Mouse (Mus musculus): ENCODE results near the gene Trim30d. TPM values are rescaled to one million over a fixed set of nuclear protein-coding genes. Genes with fewer than 3 reads are reported as not detected.
"Not testable (repeated sequence)": the region's sequence is repeated elsewhere in the genome, so short reads cannot be mapped to it uniquely, and the experiment has no call there.

The Trim30d gene
- polyA plus RNA-seq (2012; fragmentation: generic; extraction: Trizol): not detected
- long read RNA-seq, experiment 1: 0 reads
- long read RNA-seq, experiment 2: 0 reads

- not testable (repeated sequence) for H3K79me2 ChIP-seq (ENCODE audit: control insufficient read depth, insufficient read depth); H3ac ChIP-seq (ENCODE audit: control insufficient read depth, insufficient read length, low read depth); H3K79me3 ChIP-seq (ENCODE audit: low read depth); H3K27me3 ChIP-seq (ENCODE audit: control insufficient read depth, insufficient read depth, insufficient read length); H3K36me3 ChIP-seq (ENCODE audit: control insufficient read depth, insufficient read depth); H3K4me3 ChIP-seq (ENCODE audit: insufficient read depth, poor library complexity, severe bottlenecking)
These were observed at the start of gene Trim30d for GRCm38 (mm10) chr7:104507421-104508065. Gene Trim30d, minus strand, starts transcription at chr7:104507849.

DNA sequence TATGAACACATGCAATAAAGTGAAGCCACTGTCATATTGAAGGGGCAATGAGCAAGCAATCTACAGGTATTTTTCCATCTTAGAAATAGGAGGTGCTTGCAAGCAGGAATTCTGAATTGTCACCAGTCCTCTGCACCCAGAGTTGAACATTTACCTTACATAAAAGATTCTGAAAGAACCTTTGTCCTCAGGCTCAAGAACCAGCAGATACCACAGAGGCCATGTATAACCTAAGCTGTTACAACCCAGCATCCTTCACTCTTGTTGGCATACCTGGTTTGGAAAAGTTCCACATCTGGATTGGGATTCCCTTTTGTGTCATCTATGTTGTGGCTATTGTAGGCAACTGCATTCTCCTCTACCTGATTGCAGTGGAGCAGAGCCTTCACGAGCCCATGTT, 45.1 kb upstream of the Trim30d start:
- TF ChIP-seq FOSL1 (IDR thresholded peaks at IDR 0.05; ENCODE audit: insufficient read depth, low read length, poor library complexity, severe bottlenecking): no peak
- no peak for TF ChIP-seq MAX (IDR thresholded peaks at IDR 0.05)
- TF ChIP-seq USF1 (IDR thresholded peaks at IDR 0.05; ENCODE audit: low read depth): no peak
- TF ChIP-seq MYOG (IDR thresholded peaks at IDR 0.05; ENCODE audit: control insufficient read depth, extremely low read depth, insufficient read length): no peak
- no peak for TF ChIP-seq CEBPB (IDR thresholded peaks at IDR 0.05; ENCODE audit: low read depth)
- TF ChIP-seq MYOD1 (IDR thresholded peaks at IDR 0.05; ENCODE audit: control insufficient read depth, insufficient read length, low read depth): no peak
- TF ChIP-seq CTCF (IDR thresholded peaks at IDR 0.05; ENCODE audit: control insufficient read depth, insufficient read depth, insufficient read length): no peak
- Histone ChIP-seq H3ac (ENCODE audit: control insufficient read depth, insufficient read length, low read depth) (no peak overlapping the region), H3K79me3 (ENCODE audit: low read depth) (no peaks in the 10 kb centered on the region), H3K36me3 (ENCODE audit: control insufficient read depth, insufficient read depth) (no peaks in the 10 kb centered on the region), H3K79me2 (ENCODE audit: control insufficient read depth, insufficient read depth) (no peaks in the 10 kb centered on the region), H3K4me3 (ENCODE audit: insufficient read depth, poor library complexity, severe bottlenecking) (no peak overlapping the region), H3K27me3 (ENCODE audit: control insufficient read depth, insufficient read depth, insufficient read length) (no peaks in the 10 kb centered on the region)

DNA sequence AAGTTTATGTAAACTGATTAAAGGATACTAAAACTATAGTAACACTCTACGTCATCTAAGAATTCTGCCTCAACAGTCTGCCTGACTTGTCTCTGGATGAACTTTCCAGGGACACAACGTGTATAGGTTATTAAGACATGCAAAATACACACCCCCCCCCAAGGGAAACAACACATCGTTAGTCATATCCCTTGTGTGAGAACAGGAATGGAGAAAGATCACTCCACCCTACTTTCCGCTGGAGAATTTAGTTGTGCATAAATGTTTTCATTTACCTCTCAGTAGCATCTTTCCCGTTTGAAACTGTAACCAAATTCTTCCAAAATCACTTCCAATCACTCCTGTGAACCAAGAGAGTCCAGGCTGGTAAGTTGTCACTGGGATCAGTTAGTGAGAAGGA, 42.2 kb upstream of the Trim30d start, which contains the start of gene Olfr651:
Olfr651 (plus strand) TSS at position 301 of the 400 bp plus-strand sequence.
- no peak within 1 kb of the TSS for H3K4me3 ChIP-seq (ENCODE audit: insufficient read depth, poor library complexity, severe bottlenecking)
- H3ac ChIP-seq (ENCODE audit: control insufficient read depth, insufficient read length, low read depth): no peak within 1 kb of the TSS
- H3K79me2 ChIP-seq (ENCODE audit: control insufficient read depth, insufficient read depth): no peaks in the 10 kb centered on the region
- no peaks in the 10 kb centered on the region for H3K27me3 ChIP-seq (ENCODE audit: control insufficient read depth, insufficient read depth, insufficient read length)
- H3K36me3 ChIP-seq (ENCODE audit: control insufficient read depth, insufficient read depth): no peaks in the 10 kb centered on the region
- TF ChIP-seq FOSL1 (IDR thresholded peaks at IDR 0.05; ENCODE audit: insufficient read depth, low read length, poor library complexity, severe bottlenecking) (no peak), MYOG (IDR thresholded peaks at IDR 0.05; ENCODE audit: control insufficient read depth, extremely low read depth, insufficient read length) (no peak), CTCF (IDR thresholded peaks at IDR 0.05; ENCODE audit: control insufficient read depth, insufficient read depth, insufficient read length) (no peak), USF1 (IDR thresholded peaks at IDR 0.05; ENCODE audit: low read depth) (no peak), MYOD1 (IDR thresholded peaks at IDR 0.05; ENCODE audit: control insufficient read depth, insufficient read length, low read depth) (no peak), MAX (IDR thresholded peaks at IDR 0.05) (no peak), CEBPB (IDR thresholded peaks at IDR 0.05; ENCODE audit: low read depth) (no peak)
- H3K79me3 ChIP-seq (ENCODE audit: low read depth): no peaks in the 10 kb centered on the region

DNA sequence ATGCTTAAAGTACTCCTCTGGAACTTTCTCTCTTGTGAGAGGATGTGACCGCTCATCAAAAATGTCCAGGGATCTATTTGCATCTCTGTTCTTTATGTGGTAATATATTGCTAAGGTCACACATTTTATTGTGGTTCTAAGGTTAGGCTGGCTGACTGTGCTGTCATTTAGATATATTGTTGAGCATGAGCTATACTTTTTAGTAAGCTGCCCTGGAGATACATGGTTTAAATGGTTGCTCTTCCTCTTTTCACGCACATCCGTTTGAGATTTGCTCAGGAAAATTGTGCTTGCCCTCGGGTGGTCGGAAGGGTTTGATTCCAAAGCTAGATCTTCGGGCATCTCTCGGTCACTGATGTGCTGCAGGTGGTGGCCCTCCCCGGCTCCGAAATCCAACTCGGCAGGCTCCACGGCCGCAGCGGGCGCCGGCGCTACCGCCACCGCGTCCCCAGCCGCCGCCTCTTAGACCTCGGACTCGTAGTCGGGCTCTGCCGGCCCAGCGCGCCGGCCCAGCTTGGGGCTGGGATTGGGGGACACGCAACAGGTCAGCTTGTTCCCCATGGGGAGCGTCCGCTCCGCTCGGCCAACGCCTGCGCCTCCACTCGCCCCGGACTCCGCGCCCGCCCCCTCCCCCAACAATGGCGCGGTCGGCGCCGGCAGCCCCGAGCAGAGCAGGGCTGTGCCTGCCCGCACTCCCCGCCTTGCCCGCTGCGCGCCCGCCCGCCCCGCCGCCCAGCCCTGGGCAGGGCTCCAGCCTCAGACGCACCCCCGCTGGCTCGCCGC, 5.9 kb downstream of the Trim30d start:
- Histone ChIP-seq H3K27me3 (ENCODE audit: control insufficient read depth, insufficient read depth, insufficient read length) (no peaks in the 10 kb centered on the region), H3K79me2 (ENCODE audit: control insufficient read depth, insufficient read depth) (no peaks in the 10 kb centered on the region), H3K36me3 (ENCODE audit: control insufficient read depth, insufficient read depth) (no peaks in the 10 kb centered on the region), H3K79me3 (ENCODE audit: low read depth) (no peaks in the 10 kb centered on the region), H3ac (ENCODE audit: control insufficient read depth, insufficient read length, low read depth) (no peak overlapping the region), H3K4me3 (ENCODE audit: insufficient read depth, poor library complexity, severe bottlenecking) (no peak overlapping the region)
- no peak for TF ChIP-seq FOSL1 (IDR thresholded peaks at IDR 0.05; ENCODE audit: insufficient read depth, low read length, poor library complexity, severe bottlenecking)
- no peak for TF ChIP-seq USF1 (IDR thresholded peaks at IDR 0.05; ENCODE audit: low read depth)
- no peak for TF ChIP-seq MYOG (IDR thresholded peaks at IDR 0.05; ENCODE audit: control insufficient read depth, extremely low read depth, insufficient read length)
- no peak for TF ChIP-seq CEBPB (IDR thresholded peaks at IDR 0.05; ENCODE audit: low read depth)
- no peak for TF ChIP-seq MYOD1 (IDR thresholded peaks at IDR 0.05; ENCODE audit: control insufficient read depth, insufficient read length, low read depth)
- TF ChIP-seq MAX (IDR thresholded peaks at IDR 0.05): no peak
- no peak for TF ChIP-seq CTCF (IDR thresholded peaks at IDR 0.05; ENCODE audit: control insufficient read depth, insufficient read depth, insufficient read length)

DNA sequence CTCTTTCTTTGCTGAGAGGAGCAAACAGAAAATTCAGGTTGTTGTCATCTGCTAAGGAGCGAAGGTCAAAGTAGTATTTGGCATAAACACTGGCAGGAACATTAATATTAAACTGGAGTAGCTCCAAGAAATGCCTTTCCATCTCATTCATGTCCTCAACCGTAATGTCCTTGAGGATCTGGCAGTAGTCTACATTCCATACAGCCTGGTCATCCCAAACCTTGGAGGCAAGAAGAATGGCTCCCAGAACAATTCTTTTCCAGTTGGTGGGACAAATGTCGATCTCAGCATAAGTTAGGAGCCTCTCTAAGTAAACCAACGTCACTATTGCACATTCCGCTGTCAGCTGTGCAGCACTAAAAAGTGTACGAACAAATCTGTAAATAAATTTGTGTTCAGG, 6.5 kb downstream of the Trim30d start:
- H3K79me2 ChIP-seq (ENCODE audit: control insufficient read depth, insufficient read depth); H3K79me3 ChIP-seq (ENCODE audit: low read depth); H3K4me3 ChIP-seq (ENCODE audit: insufficient read depth, poor library complexity, severe bottlenecking); H3K27me3 ChIP-seq (ENCODE audit: control insufficient read depth, insufficient read depth, insufficient read length); H3ac ChIP-seq (ENCODE audit: control insufficient read depth, insufficient read length, low read depth); H3K36me3 ChIP-seq (ENCODE audit: control insufficient read depth, insufficient read depth): not testable (repeated sequence)

- H3K36me3 ChIP-seq (ENCODE audit: control insufficient read depth, insufficient read depth); H3K4me3 ChIP-seq (ENCODE audit: insufficient read depth, poor library complexity, severe bottlenecking); H3K27me3 ChIP-seq (ENCODE audit: control insufficient read depth, insufficient read depth, insufficient read length); H3K79me3 ChIP-seq (ENCODE audit: low read depth); H3ac ChIP-seq (ENCODE audit: control insufficient read depth, insufficient read length, low read depth); H3K79me2 ChIP-seq (ENCODE audit: control insufficient read depth, insufficient read depth): not testable (repeated sequence)
These were observed 8.2 kb downstream of the Trim30d start for GRCm38 (mm10) chr7:104499464-104499863.
